Mouse (Mus musculus): ENCODE measurements around the gene Prnp.

DNA sequence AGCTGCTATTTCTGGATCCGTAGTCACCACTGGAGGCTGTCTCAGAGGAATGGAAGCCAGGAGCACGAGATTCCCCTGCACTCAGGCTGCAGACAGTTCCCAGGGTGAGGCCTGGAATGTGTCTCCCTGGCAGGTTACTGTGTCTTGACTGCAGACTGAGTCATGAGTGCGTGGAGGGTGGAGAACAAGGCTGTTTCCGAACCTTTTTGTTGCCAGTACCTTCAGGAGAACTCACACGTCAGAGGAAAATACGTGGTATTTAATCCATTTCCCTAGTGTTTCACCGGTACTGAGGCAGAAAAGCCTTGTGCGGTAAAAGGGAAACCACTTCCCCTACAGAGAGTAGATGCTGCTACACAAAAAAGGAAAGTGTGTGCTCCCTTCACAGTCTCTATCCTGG, 6.9 kb upstream of the Prnp start:
- TF ChIP-seq EP300 (IDR thresholded peaks at IDR 0.05; ENCODE audit: low read depth) (0 out of 2 replicates have a peak, but pooled peaks have one; percentile 26), CTCF (IDR thresholded peaks at IDR 0.05; ENCODE audit: low read depth) (no peak)
